Mouse (Mus musculus) MEL-GATA-1-ER (cell line): ENCODE measurements around the gene Git1.

Experiments
- DNase-seq: peaks from one replicate; pipeline ENCODE4 v3.0.0-alpha.2; 2012; ENCODE audit warnings: low read depth; ENCODE audit errors: extremely low read depth

Git1 gene

GRCm38 (mm10) chr11:77483043-77483442 lies 10.3 kb upstream of the Git1 start:
- DNase-seq: no peak

GRCm38 (mm10) chr11:77483510-77484255 lies 9.7 kb upstream of the Git1 start:
- no peak for DNase-seq

- DNase-seq: no peak
These were observed 8.1 kb upstream of the Git1 start for GRCm38 (mm10) chr11:77485229-77485628.

GRCm38 (mm10) chr11:77486798-77487197 lies 6.6 kb upstream of the Git1 start:
- no peak for DNase-seq

DNA sequence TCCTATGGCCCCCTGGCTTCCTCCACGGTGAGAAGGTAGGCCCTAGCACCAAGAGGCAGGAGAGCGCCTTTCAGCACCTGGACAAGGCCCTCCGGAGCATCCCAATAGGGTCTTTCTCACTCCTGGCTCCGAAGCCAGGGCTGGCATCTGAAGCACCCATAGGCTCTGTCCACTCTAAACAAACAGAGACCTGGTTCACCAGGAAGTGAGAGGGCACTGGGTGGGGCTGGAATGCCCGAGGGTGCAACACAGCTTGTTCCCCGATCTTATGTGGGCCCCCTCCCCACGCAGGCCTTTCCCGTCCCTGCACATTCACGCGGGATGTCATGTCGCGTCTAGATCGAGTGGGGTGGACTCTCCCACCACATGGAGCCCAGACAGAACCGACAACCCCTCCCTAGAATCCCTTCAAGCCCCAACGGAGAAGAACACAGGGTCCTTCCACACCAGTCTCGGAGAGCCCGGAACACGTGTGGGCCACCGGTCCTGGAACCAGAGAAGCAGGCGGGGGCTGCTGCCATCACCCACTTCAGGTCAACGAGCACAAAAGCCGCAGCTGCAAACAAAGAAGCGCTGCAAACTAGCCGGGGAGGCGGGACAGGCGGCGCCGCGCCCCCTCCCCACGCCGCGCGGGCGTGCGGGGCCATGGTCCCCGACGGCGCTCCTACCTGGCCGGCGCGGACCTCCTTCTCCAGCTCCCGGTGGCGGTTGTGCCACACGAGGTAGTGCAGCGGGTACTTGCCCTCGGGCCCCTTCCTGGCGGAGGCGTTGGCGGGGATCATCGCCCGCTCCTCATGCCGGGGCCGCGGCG lies 4.4 kb upstream of the Git1 start:
- no peak for DNase-seq

DNA sequence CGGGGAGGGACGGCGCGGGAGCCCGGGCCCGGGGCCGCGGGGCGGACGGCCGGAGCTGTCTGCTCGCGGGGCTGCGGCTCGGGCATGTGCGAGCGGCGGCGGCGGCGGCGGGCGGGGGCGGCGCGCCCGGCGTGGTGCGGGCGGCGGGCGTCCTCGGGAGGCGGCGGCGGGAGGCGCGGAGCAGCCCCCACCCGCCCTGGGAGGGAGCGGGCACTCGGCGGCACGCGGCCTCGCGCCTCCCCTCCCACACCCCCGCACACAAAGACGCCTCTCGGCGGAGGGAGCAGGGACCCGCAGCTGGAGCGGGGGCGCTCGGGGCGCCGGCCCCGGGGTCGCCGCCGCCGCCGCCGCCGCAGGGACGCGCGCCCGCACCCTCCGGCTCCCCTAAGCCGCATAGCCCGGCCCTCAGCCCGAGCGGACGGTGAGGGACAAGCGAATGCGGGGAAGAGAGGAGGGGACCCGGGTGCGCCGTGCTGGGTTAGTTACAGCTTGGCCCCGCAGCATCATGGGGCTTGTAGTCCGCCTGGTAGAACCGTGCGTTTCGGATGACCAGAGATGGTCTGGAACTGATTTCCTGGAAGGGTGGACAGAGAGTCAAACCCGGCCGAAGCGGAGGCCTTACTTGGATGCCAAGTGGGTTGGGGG lies 3.6 kb upstream of the Git1 start, which contains the start of gene Ankrd13b:
Ankrd13b (minus strand) TSS at position 88 of the 645 bp plus-strand sequence.
- no peak for DNase-seq

DNA sequence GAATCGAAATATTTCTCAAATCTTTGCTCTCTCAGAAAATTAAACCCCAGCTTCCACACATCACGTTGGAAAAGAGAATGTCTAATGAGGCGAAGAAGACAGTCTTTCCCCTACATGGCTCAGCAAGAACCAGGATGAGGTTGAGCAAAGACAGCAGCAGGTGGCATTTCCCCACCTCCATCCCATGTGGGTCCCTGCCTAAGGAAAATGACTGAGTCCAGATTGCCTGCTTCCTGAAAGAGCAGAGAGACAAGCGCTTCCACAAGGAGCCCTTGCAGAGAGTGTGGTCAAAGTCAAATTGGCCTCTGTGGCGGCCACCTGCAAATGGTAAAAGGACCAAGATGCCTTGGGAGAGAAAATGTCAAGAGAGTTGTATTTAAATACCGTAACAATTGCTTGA lies 2.9 kb upstream of the Git1 start:
- no peak for DNase-seq

- DNase-seq: peak; percentile 60
These were observed 2.2 kb upstream of the Git1 start for GRCm38 (mm10) chr11:77491123-77491501.

DNA sequence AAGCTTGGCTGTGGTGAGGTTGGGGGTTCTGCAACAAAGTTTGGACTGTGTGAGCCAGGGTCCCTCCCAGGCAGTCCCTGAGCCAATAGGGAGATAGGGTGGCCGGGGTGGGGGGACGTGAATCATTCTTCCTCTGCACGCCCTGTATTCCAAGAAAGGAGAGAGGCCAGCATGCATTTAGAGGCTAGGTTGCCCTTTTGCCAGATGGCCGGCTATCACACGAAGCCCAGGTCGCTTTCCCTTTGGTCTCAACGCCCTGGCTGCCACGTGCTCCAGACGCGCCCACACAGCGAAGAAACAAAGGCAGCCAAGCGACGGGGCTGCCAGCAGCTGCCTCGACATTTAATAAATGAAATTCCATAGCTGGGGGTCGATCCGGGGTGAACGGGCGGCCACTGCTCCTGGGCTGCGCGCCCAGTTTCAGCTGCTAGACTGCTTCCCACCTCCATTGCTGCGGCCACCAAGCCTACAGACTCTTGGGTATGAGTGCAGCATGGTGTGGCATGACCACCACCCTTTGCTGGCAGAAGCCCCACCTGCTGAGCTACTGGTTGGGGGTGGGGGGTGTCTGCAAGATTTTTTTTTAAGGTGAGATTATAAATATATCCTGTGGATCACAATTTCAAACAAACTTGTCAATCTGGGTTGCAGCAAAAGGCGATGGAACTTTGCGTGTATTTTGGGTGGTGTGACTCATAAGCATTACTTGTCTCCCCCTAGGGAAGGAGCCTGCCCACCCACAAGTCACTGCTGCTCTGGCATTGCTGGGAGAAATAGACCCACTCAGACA lies 1.7 kb upstream of the Git1 start:
- peak; percentile 70 for DNase-seq

GRCm38 (mm10) chr11:77492311-77492871 lies 971 bp upstream of the Git1 start:
- peak; percentile 56 for DNase-seq

- DNase-seq: peak; percentile 70
These were observed 440 bp upstream of the Git1 start for GRCm38 (mm10) chr11:77492911-77493332.

DNA sequence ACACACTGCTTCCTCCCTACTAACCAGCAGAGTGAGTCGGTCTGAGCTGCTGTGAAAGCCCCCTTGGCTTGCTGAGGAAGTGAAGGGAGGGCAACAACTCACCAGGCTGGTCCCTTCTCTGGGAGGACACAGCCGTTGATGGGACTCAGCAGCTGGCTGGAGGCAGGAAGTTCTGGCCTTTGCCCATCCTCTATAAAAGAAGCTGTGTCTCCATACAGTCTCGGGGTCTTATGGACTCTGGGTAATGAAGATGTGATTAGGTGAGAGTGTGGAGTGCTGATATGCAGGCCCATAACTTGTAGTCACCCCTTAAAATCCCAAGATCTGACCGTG lies 948 bp downstream of the Git1 start:
- no peak for DNase-seq

GRCm38 (mm10) chr11:77494782-77495181 lies 1.4 kb downstream of the Git1 start:
- no peak for DNase-seq

- no peak for DNase-seq
These were observed 2.1 kb downstream of the Git1 start for GRCm38 (mm10) chr11:77495507-77495906.

DNA sequence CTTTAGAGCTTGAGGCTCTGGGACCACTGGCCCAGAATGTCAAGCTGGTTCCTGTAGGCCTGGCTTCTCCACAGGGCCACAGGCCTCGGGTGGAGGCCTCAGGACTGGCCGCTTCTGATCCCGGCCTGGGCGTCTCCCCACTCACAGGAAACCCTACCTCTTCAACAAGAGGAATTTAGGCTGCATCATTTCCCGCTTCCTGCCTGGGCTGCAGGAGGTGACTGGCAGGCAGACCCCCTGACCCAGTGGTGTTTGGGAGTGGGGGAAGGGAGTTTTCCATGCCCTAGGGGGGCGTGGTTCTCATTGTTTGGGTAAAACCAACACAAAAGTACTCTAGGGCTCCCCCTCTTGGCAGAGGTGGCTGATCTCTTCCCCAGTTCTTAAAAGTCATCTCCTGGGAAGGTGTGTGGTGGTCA lies 4.0 kb downstream of the Git1 start:
- no peak for DNase-seq

- no peak for DNase-seq
These were observed 4.5 kb downstream of the Git1 start for GRCm38 (mm10) chr11:77497851-77498250.

DNA sequence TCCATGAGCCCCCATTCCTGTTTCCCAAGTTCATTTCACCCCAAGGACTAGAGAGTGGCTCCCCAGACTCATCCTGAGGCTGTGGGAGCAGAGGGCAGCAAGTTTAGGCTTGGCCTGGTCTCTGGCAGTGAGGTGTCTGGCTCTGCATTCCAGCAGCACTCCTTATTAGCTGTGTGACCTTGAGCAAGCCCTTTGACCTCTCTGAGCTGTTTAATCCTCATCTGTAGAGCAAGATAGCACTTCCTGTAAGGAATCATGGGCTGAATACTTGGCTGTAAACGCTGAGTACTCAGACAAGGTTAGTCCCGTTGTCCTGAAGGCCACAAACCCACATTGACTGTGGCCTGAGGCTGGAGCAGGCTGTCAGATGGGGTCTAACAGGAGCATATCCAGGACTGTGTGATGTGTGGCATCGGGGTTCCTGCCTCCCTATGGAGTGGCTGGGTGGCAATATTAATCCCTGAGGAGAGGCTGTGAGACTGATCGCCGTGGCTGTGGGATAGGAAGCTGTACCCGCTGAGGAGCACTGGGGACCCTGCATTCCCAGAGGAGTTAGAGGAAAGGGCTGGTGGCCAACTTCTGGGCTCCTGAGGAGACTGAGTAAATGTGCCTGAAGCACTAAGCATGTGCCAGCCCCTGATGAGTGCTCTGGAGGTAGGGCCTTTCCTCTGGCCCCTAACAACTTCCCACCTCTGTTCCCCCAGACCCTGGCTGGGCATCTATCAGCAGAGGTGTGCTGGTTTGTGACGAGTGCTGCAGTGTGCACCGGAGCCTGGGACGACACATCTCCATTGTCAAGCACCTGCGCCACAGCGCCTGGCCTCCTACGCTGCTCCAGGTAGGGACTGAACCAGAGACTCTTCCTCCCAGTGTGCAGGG lies 5.1 kb downstream of the Git1 start:
- DNase-seq: no peak

- no peak for DNase-seq
These were observed 6.0 kb downstream of the Git1 start for GRCm38 (mm10) chr11:77499354-77499753.

GRCm38 (mm10) chr11:77500361-77501325 lies 7.3 kb downstream of the Git1 start:
- no peak for DNase-seq
